Mouse (Mus musculus) erythroblast, embryonic 14.5 days (primary cell): ENCODE measurements at regions not wholly inside any gene's neighbourhood (a gene's known extent, or its start where the extent isn't known, plus 50 kb on each side); places are given as distances from the start of the nearest gene placed in this dataset.

Experiments used
- H3K27me3 ChIP-seq: 2 replicates; pipeline ENCODE4 v1.6.1; 2012; ENCODE audit warnings: inconsistent platforms; ENCODE audit not compliant: control insufficient read depth
- H3K36me3 ChIP-seq: 2 replicates; pipeline ENCODE4 v1.6.1; 2012; ENCODE audit warnings: mild to moderate bottlenecking, inconsistent platforms; ENCODE audit not compliant: control insufficient read depth
- H3K4me1 ChIP-seq: 2 replicates; pipeline ENCODE4 v1.6.1; 2012; ENCODE audit warnings: inconsistent platforms; ENCODE audit not compliant: control insufficient read depth
- H3K4me3 ChIP-seq: replicated peaks from 2 replicates; pipeline ENCODE3; 2012; ENCODE audit warnings: moderate library complexity, mild to moderate bottlenecking, inconsistent platforms
- H3K9me3 ChIP-seq: 2 replicates; pipeline ENCODE4 v1.6.1; 2012; ENCODE audit warnings: low read length, inconsistent platforms, mixed read lengths; ENCODE audit not compliant: control insufficient read depth
- GATA1 ChIP-seq: IDR thresholded peaks from 2 replicates; pipeline ENCODE4 v1.6.1; 2012; ENCODE audit warnings: low read length, inconsistent platforms, mixed read lengths
- TAL1 ChIP-seq: IDR thresholded peaks from 3 replicates; pipeline ENCODE4 v1.6.1; 2012; ENCODE audit warnings: low read length, inconsistent platforms, mixed read lengths

DNA sequence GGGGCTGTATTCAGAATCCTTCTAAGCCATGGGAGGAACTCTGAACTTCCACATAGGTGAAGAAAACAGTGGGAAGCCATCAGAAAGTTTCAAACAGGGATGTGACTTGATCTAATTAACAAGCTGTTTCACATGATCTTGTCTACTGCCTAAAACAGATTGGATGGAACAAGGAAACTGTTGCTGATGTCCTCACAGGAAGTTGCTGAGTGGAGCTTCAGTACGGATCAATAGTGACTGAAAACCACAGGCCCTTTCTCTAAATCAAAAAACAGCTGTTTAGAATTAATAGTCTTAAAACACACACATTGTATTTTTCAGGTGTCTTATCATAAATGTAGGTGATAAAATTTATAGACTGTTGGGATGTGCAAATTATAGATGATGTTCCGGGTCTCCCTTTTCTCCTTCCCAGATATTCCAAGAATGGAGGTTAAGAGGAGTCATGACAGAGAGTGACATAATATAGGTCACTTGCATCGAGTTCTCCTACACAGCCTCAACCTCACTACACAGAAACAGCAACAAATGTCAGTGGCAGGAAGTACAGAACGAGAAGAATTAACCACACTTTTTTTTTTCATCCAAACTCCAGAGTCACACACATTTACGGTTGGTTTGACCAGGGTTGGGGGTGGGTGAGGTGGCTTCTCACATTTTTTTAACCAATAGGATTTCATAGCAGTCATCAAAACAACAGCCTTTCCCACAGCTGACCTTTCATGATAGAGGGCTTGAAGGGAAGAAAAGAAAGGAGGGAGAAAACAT, 170.4 kb upstream of the Lpp start:
- no peak for TF ChIP-seq TAL1
- TF ChIP-seq GATA1: no peak
- H3K27me3 ChIP-seq: no peaks in the 10 kb centered on the region
- no peaks in the 10 kb centered on the region for H3K36me3 ChIP-seq

GRCm38 (mm10) chr16:24221992-24222391, 171.3 kb upstream of the Lpp start:
- no peak overlapping the region for H3K4me3 ChIP-seq
- H3K4me1 ChIP-seq: no peaks in the 10 kb centered on the region
- no peaks in the 10 kb centered on the region for H3K27me3 ChIP-seq
- H3K36me3 ChIP-seq: no peaks in the 10 kb centered on the region
- H3K9me3 ChIP-seq: no peaks in the 10 kb centered on the region
- TF ChIP-seq GATA1: no peak
- no peak for TF ChIP-seq TAL1

More for the DNA sequence above, 170.4 kb upstream of the Lpp start:
- H3K4me3 ChIP-seq: no peak overlapping the region
- H3K9me3 ChIP-seq: no peaks in the 10 kb centered on the region
- no peaks in the 10 kb centered on the region for H3K4me1 ChIP-seq

- no peaks in the 10 kb centered on the region for H3K36me3 ChIP-seq
- no peaks in the 10 kb centered on the region for H3K9me3 ChIP-seq
- H3K4me3 ChIP-seq: no peak overlapping the region
- no peaks in the 10 kb centered on the region for H3K27me3 ChIP-seq
- H3K4me1 ChIP-seq: no peaks in the 10 kb centered on the region
- TF ChIP-seq TAL1: no peak
- no peak for TF ChIP-seq GATA1
Observed at GRCm38 (mm10) chr16:24220613-24221012, 172.7 kb upstream of the Lpp start.

GRCm38 (mm10) chr16:24219691-24220090, 173.6 kb upstream of the Lpp start:
- no peaks in the 10 kb centered on the region for H3K27me3 ChIP-seq
- no peaks in the 10 kb centered on the region for H3K4me1 ChIP-seq
- no peaks in the 10 kb centered on the region for H3K9me3 ChIP-seq
- TF ChIP-seq GATA1: no peak
- no peak for TF ChIP-seq TAL1
- H3K4me3 ChIP-seq: no peak overlapping the region
- H3K36me3 ChIP-seq: no peaks in the 10 kb centered on the region

DNA sequence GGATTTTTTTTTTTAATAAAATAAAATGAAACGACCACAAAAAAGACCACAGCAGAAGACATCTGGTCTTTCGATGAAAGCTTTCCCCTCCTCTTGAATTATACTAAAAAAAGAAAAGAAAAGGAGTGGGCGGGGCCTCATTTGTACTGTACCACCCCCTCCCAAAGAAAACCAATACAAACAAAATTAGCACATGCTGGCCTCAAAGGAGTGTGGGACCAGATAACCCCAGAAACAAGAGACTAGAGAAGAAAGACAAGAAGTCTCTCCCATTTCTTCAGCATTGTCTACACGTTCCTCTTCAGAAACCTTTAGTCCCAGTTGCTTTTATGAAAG, 174.5 kb upstream of the Lpp start:
- Histone ChIP-seq H3K4me3 (no peak overlapping the region), H3K4me1 (no peaks in the 10 kb centered on the region), H3K27me3 (no peaks in the 10 kb centered on the region), H3K9me3 (no peaks in the 10 kb centered on the region), H3K36me3 (no peaks in the 10 kb centered on the region)
- TF ChIP-seq TAL1: no peak
- no peak for TF ChIP-seq GATA1

- Histone ChIP-seq H3K36me3 (no peaks in the 10 kb centered on the region), H3K4me3 (no peak overlapping the region), H3K9me3 (no peaks in the 10 kb centered on the region), H3K4me1 (no peaks in the 10 kb centered on the region), H3K27me3 (no peaks in the 10 kb centered on the region)
- TF ChIP-seq TAL1: no peak
- no peak for TF ChIP-seq GATA1
Observed at GRCm38 (mm10) chr16:24218162-24218849, 175.0 kb upstream of the Lpp start.

GRCm38 (mm10) chr16:24216828-24217227, 176.5 kb upstream of the Lpp start:
- Histone ChIP-seq H3K4me1 (no peaks in the 10 kb centered on the region), H3K4me3 (no peak overlapping the region), H3K27me3 (no peaks in the 10 kb centered on the region), H3K36me3 (no peaks in the 10 kb centered on the region), H3K9me3 (no peaks in the 10 kb centered on the region)
- TF ChIP-seq GATA1 (no peak), TAL1 (no peak)

- no peaks in the 10 kb centered on the region for H3K36me3 ChIP-seq
- H3K4me1 ChIP-seq: no peaks in the 10 kb centered on the region
- TF ChIP-seq TAL1 (no peak), GATA1 (no peak)
- H3K4me3 ChIP-seq: no peak overlapping the region
- H3K9me3 ChIP-seq: no peaks in the 10 kb centered on the region
- no peaks in the 10 kb centered on the region for H3K27me3 ChIP-seq
Observed at GRCm38 (mm10) chr16:24215353-24215752, 178.0 kb upstream of the Lpp start.

DNA sequence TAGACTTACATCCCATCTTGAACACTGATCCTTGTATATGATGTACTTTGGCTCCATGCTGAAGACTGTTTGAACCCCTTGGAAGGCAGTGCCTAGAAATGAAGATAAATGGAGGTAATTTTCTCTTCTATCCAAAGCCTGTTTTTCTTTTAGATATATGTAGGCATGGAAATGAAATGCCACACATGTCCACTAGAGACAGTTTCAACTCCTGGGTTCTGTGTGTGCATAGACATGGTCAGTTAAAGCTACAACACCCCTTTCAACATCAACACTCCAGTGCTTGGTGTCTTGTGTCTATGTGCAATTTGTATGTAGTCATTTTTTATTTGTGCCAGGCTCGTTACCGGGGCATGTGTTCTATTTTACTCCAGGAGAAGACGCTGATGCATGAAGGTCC, 179.7 kb upstream of the Lpp start:
- Histone ChIP-seq H3K4me3 (no peak overlapping the region), H3K4me1 (no peaks in the 10 kb centered on the region), H3K36me3 (no peaks in the 10 kb centered on the region), H3K9me3 (no peaks in the 10 kb centered on the region), H3K27me3 (no peaks in the 10 kb centered on the region)
- TF ChIP-seq TAL1: no peak
- TF ChIP-seq GATA1: no peak

GRCm38 (mm10) chr16:24212702-24213101, 180.6 kb upstream of the Lpp start:
- Histone ChIP-seq H3K9me3 (no peaks in the 10 kb centered on the region), H3K4me3 (no peak overlapping the region), H3K27me3 (no peaks in the 10 kb centered on the region), H3K4me1 (no peaks in the 10 kb centered on the region), H3K36me3 (no peaks in the 10 kb centered on the region)
- TF ChIP-seq GATA1 (no peak), TAL1 (no peak)
